Mouse (Mus musculus): Measurements from ENCODE around the gene Vmn1r37. TPM values are rescaled to one million over a fixed set of nuclear protein-coding genes. Genes with fewer than 3 reads are reported as not detected.

Gene Vmn1r37
- not detected in 2 replicates for polyA plus RNA-seq (2012)

GRCm38 (mm10) chr6:66729082-66729481 is at the start of gene Vmn1r37:
Gene Vmn1r37, plus strand, starts transcription at chr6:66729382.

GRCm38 (mm10) chr6:66685806-66686205 is 43.4 kb upstream of the Vmn1r37 start, which contains the start of gene Vmn1r35:
Gene Vmn1r35, minus strand, starts transcription at chr6:66685906.

GRCm38 (mm10) chr6:66719068-66719467 is 10.1 kb upstream of the Vmn1r37 start, which contains the start of gene Vmn1r36:
Gene Vmn1r36, minus strand, starts transcription at chr6:66719168.

GRCm38 (mm10) chr6:66782527-66782926 is 53.3 kb downstream of the Vmn1r37 start, which contains the start of gene Vmn1r38:
Gene Vmn1r38, minus strand, starts transcription at chr6:66782627.

Other genes starting within 250 kb of the Vmn1r37 start
- 4.0 and 5.1 TPM in 2 replicates for gene Mad2l1, start 194.0 kb upstream of the Vmn1r37 start, polyA plus RNA-seq (2012)
- not detected in 2 replicates for gene Vmn1r32, start 169.3 kb upstream of the Vmn1r37 start, polyA plus RNA-seq (2012)
- gene Vmn1r33, start 111.1 kb upstream of the Vmn1r37 start, polyA plus RNA-seq (2012), result not detected in 2 replicates
- not detected in 2 replicates for gene Vmn1r34, start 85.5 kb upstream of the Vmn1r37 start, polyA plus RNA-seq (2012)
- not detected in 2 replicates for gene Vmn1r35, start 43.5 kb upstream of the Vmn1r37 start, polyA plus RNA-seq (2012)
- not detected in 2 replicates for gene Vmn1r36, start 10.2 kb upstream of the Vmn1r37 start, polyA plus RNA-seq (2012)
- not detected in 2 replicates for gene Vmn1r38, start 53.2 kb downstream of the Vmn1r37 start, polyA plus RNA-seq (2012)
- gene Vmn1r39, start 81.2 kb downstream of the Vmn1r37 start, polyA plus RNA-seq (2012), result not detected in 2 replicates
- 54.9 and 65.3 TPM in 2 replicates for gene Gng12, start 167.0 kb downstream of the Vmn1r37 start, polyA plus RNA-seq (2012)